Mouse (Mus musculus) monocyte, adult 2 months (primary cell): ENCODE data around the gene Gm6588.
"Not testable (repeated sequence)": the region's sequence is repeated elsewhere in the genome, so short reads cannot be mapped to it uniquely, and the experiment has no call there.

Experiments
- DNase-seq, 2 experiments: peaks; one replicate each; pipeline ENCODE4 v3.0.0; 2022; ENCODE audit warnings: low spot score in 2 of 2, low read depth in 1 of 2

The Gm6588 gene

GRCm38 (mm10) chr5:112448747-112449440, at the start of gene Gm6588:
TSS of gene Gm6588 (plus strand) at chr5:112449426.
- no peak for DNase-seq

GRCm38 (mm10) chr5:112402437-112402836, 46.8 kb upstream of the Gm6588 start:
- no peak for DNase-seq

GRCm38 (mm10) chr5:112406017-112406416, 43.2 kb upstream of the Gm6588 start:
- DNase-seq, result no peak

- DNase-seq, result no peak
These were observed 40.0 kb upstream of the Gm6588 start for GRCm38 (mm10) chr5:112409274-112409673.

GRCm38 (mm10) chr5:112411072-112411471, 38.2 kb upstream of the Gm6588 start:
- DNase-seq, result no peak

GRCm38 (mm10) chr5:112411514-112412335, 37.5 kb upstream of the Gm6588 start:
- DNase-seq, result no peak

- not testable (repeated sequence) for DNase-seq
These were observed 36.4 kb upstream of the Gm6588 start for GRCm38 (mm10) chr5:112412781-112413180.

GRCm38 (mm10) chr5:112416673-112417072, 32.6 kb upstream of the Gm6588 start:
- no peak for DNase-seq

- no peak for DNase-seq
These were observed 31.2 kb upstream of the Gm6588 start for GRCm38 (mm10) chr5:112418023-112418422.

GRCm38 (mm10) chr5:112419535-112419934, 29.7 kb upstream of the Gm6588 start:
- DNase-seq, result no peak

- DNase-seq, result no peak
These were observed 22.6 kb upstream of the Gm6588 start for GRCm38 (mm10) chr5:112426635-112427034.

- DNase-seq, result peak in 1 of 2 experiments; percentile 28
These were observed 21.9 kb upstream of the Gm6588 start for GRCm38 (mm10) chr5:112427283-112427682.

GRCm38 (mm10) chr5:112428944-112429343, 20.3 kb upstream of the Gm6588 start:
- no peak for DNase-seq

- no peak for DNase-seq
These were observed 18.0 kb upstream of the Gm6588 start for GRCm38 (mm10) chr5:112431120-112431775.

GRCm38 (mm10) chr5:112432033-112432432, 17.2 kb upstream of the Gm6588 start:
- DNase-seq, result no peak

- peak; percentile 9 to 27 for DNase-seq
These were observed 16.2 kb upstream of the Gm6588 start for GRCm38 (mm10) chr5:112433004-112433403.

- no peak for DNase-seq
These were observed 10.7 kb upstream of the Gm6588 start for GRCm38 (mm10) chr5:112438535-112438934.

GRCm38 (mm10) chr5:112453088-112453487, 3.9 kb downstream of the Gm6588 start:
- no peak for DNase-seq

GRCm38 (mm10) chr5:112454966-112455555, 5.8 kb downstream of the Gm6588 start:
- DNase-seq, result no peak

GRCm38 (mm10) chr5:112459903-112460302, 10.7 kb downstream of the Gm6588 start:
- no peak for DNase-seq

GRCm38 (mm10) chr5:112466331-112466730, 17.1 kb downstream of the Gm6588 start:
- no peak for DNase-seq
